Mouse (Mus musculus): ENCODE measurements around the gene Stag3.

GRCm38 (mm10) chr5:138258542-138258941 is 21.5 kb upstream of the Stag3 start:
- TF ChIP-seq CTCF (IDR thresholded peaks at IDR 0.05; ENCODE audit: low read depth) (no peak), EP300 (IDR thresholded peaks at IDR 0.05; ENCODE audit: low read depth) (no peak)
